In the genomic region with DNA sequence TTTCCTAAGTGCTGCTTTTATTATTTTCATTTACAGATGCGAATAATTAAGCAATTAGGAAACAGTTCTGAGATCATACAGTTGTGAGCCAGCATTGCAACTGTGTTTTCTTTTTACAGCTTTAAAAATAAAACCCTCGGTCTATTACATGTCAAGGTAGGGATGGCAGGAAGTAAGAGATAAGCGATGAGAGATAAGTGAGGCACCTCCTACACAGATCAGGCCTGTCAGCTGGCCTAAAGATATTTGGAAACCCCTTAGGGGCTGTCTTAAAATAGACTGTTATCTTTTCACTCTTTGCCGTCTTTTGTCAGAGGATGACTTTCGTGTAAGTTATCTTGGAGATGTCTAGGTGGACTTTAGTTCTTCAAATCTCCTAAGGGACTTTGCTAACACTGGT, we compare ENCODE assay signal across 22 mouse cellular contexts. TPM values are rescaled to one million over a fixed set of nuclear protein-coding genes. Genes with fewer than 3 reads are reported as not detected.
A peak's percentile ranks its signal among the peaks of the same experiment; 100 is the strongest.
DNase-seq lines count a peak whose midpoint lies in the region; ATAC-seq lines count a peak whose summit lies in the region.
"Had no signal": no experiment of that assay in that cellular context is flagged by ENCODE, and none has a peak within 500 bp of the region (broad histone marks: within the 10 kb centered on the region; RNA-seq: fewer than 3 reads in every experiment).

No protein-coding gene starts in this region.

- ATAC-seq in inflammation-experienced regulatory T-cells, adult 6 months = peak; percentile 92
- ATAC-seq: forebrain, embryonic 15.5 days; intestine, embryonic 16.5 days had no signal

- peak; percentile 60 for DNase-seq in CD4-positive, CD25-positive, alpha-beta regulatory T cell, adult 2 months (ENCODE audit: low read depth, low spot score)
- peak; percentile 57 for DNase-seq in T-cell, adult 2 months (ENCODE audit: low spot score)
- no peak for DNase-seq in right cerebral cortex, adult 18-20 months
- DNase-seq in cerebellum, postnatal 25 days = no peak
- no peak for DNase-seq in kidney, adult 11 months
- DNase-seq: adrenal gland, postnatal 10 days; adrenal gland, postnatal 36 days; cerebellum, adult 2 months; cerebellum, adult 9-11 months; cerebellum, postnatal 36 days; embryo, embryonic 11 days; gastrocnemius, postnatal 14 days; heart, adult 11 months had no signal

RNA-seq across cellular contexts. Expression of a gene that starts 53.5 kb away (rescaled TPM):
- under 1 TPM in 2 of 3 experiments, not detected in 1; 0.13 to 0.28 TPM for polyA plus RNA-seq in inflammation-experienced regulatory T-cells, adult 6 months (2017; shearing (Covaris generic))
- polyA plus RNA-seq: C2C12; embryonic facial prominence, embryonic 10.5 days; embryonic facial prominence, embryonic 13.5 days; erythroblast, embryonic 14.5 days; heart, embryonic 11.5 days; heart, postnatal 0 days; intestine, embryonic 16.5 days had no signal

Comparison
In these comparisons a context has a peak if more than half of its experiments do, and no peak if none do; other contexts are left out.
1. DNase-seq: peak in CD4-positive, CD25-positive, alpha-beta regulatory T cell, adult 2 months (single experiment) and T-cell, adult 2 months (single experiment); none in right cerebral cortex, adult 18-20 months (single experiment), cerebellum, postnatal 25 days (0 of 2) and kidney, adult 11 months (single experiment).